Mouse (Mus musculus) stomach, postnatal 0 days (tissue): Measurements from ENCODE around the gene Arhgap4.

Experiments
- CTCF ChIP-seq: IDR thresholded peaks from 2 replicates; pipeline ENCODE4 v1.5.1; 2016; ENCODE audit warnings: antibody characterized with exemption, low read depth, mild to moderate bottlenecking, moderate library complexity
- EP300 ChIP-seq: optimal IDR thresholded peaks from 2 replicates; pipeline ENCODE3; 2016; ENCODE audit warnings: antibody characterized with exemption

GRCm38 (mm10) chrX:73952603-73953002 lies 30.9 kb upstream of the Arhgap4 start:
- TF ChIP-seq CTCF = no peak
- no peak for TF ChIP-seq EP300
